Mouse (Mus musculus) midbrain, embryonic 13.5 days (tissue): ENCODE data around the gene Slc28a3. TPM values are rescaled to one million over a fixed set of nuclear protein-coding genes. Genes with fewer than 3 reads are reported as not detected.

ENCODE experiments used
- ATAC-seq: fragments of 200-750 bp; cut with Nextera tagmentation; 2 replicates; pipeline ENCODE4 v1.8.0; 2017; ENCODE audit warnings: mild to moderate bottlenecking, moderate TSS enrichment, moderate library complexity
- H3K27ac ChIP-seq: fragments of 300-500 bp; sonication (generic); 2 replicates; pipeline ENCODE4 v1.5.1; 2015; ENCODE audit warnings: inconsistent platforms, mild to moderate bottlenecking, moderate library complexity
- H3K27me3 ChIP-seq: fragments of 300-500 bp; sonication (generic); 2 replicates; pipeline ENCODE4 v1.6.1; 2015; ENCODE audit warnings: mild to moderate bottlenecking, inconsistent platforms
- H3K36me3 ChIP-seq: fragments of 300-500 bp; sonication (generic); 2 replicates; pipeline ENCODE4 v1.6.1; 2015; ENCODE audit warnings: mild to moderate bottlenecking, inconsistent platforms
- H3K4me1 ChIP-seq: fragments of 300-500 bp; sonication (generic); replicated peaks from 2 replicates; pipeline ENCODE4 v1.6.1; 2015; ENCODE audit warnings: inconsistent platforms
- H3K4me2 ChIP-seq: fragments of 300-500 bp; sonication (generic); replicated peaks from 2 replicates; pipeline ENCODE4 v1.6.1; 2015; ENCODE audit warnings: moderate library complexity, mild to moderate bottlenecking, inconsistent platforms
- H3K4me3 ChIP-seq: fragments of 300-500 bp; sonication (generic); replicated peaks from 2 replicates; pipeline ENCODE4 v1.5.1; 2015; ENCODE audit warnings: mild to moderate bottlenecking, inconsistent platforms
- H3K9ac ChIP-seq: fragments of 300-500 bp; sonication (generic); replicated peaks from 2 replicates; pipeline ENCODE4 v1.6.1; 2015; ENCODE audit warnings: mild to moderate bottlenecking, inconsistent platforms
- H3K9me3 ChIP-seq: fragments of 300-500 bp; sonication (generic); 2 replicates; pipeline ENCODE4 v1.6.1; 2016; ENCODE audit warnings: mild to moderate bottlenecking, inconsistent platforms
- WGBS: fragments of 180-500 bp; shearing (Covaris S2); methylation state at CpG from one replicate; pipeline ENCODE4 v1.1.7; 2015; 5-methylcytosine and 5-hydroxymethylcytosine counted together
- polyA plus RNA-seq: library from polyadenylated mRNA; unstranded; fragments of >200 nt; fragmentation: Nextera tagmentation; extraction: Ambion mirVana; gene quantifications from 2 replicates; pipeline ENCODE4 v1.2.1, GENCODE M21; 2015

The Slc28a3 gene
- polyA plus RNA-seq, 1 experiment from 2014 or later, result not detected

DNA sequence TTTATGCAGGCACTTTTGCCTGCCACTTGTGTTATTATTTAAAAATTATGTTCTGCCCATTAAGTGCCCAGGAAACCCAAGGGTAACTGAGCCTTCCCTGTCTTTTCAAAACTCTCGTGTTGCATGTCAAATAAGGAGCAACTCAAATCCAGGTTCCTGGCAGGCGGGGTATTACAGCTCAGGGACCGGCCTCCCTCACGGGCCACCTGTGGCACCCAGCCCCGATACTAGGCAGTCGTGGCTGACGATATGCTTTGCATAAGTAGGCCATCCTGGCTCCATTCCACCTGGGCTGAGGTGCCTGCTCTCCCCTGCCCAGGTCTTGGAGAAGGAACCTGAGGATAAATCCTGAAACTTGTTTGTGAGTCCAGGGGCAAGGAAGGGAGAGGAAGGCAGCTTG lies 618 bp downstream of the Slc28a3 start:
- H3K4me2 ChIP-seq, result no peak overlapping the region
- H3K27me3 ChIP-seq, result no peaks in the 10 kb centered on the region; the same call in 1 of the 2 replicates
- no peaks in the 10 kb centered on the region for H3K36me3 ChIP-seq
- no peak overlapping the region for H3K4me3 ChIP-seq
- no peak for ATAC-seq
- no peaks in the 10 kb centered on the region for H3K9me3 ChIP-seq
- H3K9ac ChIP-seq, result no peak overlapping the region
- no peaks in the 10 kb centered on the region for H3K4me1 ChIP-seq
- 34% methylated on average over 7 of the region's 7 CpGs for WGBS
- H3K27ac ChIP-seq, result no peak overlapping the region

DNA sequence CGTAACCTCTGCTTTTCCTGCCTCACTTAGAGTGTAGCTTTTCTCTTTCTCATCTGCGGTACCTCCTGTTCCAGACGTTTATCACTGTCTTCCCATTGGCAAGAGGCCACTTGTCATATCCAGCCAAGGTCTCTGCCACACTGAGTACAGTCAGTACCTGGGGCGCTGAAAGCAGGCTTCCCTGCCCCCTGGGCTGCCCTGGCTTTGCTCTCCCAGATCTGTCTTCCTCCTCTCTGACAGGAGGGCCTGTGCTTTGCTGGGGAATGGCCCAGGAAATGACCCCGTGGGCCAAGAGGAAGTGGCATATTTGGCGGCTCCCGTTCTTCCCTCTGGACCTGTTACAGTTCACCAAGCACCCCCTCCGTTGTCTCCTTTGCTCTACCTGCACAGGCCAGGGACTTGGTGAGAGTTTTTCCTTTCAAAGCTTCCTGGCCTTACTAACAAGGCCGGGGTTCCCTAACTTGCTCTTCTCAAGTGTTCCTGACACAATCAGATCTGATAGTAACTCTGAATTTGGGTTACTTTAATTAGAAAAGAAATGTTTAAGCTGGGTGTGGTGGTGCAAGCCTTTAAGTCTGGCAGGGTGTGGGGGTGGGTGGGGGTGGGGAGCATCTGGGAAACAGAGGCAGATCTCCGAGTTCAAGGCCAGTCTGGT lies 9.3 kb downstream of the Slc28a3 start:
- Histone ChIP-seq H3K27me3 (no peaks in the 10 kb centered on the region), H3K4me1 (no peaks in the 10 kb centered on the region), H3K27ac (no peak overlapping the region), H3K4me2 (no peak overlapping the region), H3K9ac (no peak overlapping the region), H3K4me3 (no peak overlapping the region), H3K9me3 (no peaks in the 10 kb centered on the region), H3K36me3 (no peaks in the 10 kb centered on the region)
- WGBS, result 76% methylated on average over 10 of the region's 10 CpGs
- ATAC-seq, result no peak

DNA sequence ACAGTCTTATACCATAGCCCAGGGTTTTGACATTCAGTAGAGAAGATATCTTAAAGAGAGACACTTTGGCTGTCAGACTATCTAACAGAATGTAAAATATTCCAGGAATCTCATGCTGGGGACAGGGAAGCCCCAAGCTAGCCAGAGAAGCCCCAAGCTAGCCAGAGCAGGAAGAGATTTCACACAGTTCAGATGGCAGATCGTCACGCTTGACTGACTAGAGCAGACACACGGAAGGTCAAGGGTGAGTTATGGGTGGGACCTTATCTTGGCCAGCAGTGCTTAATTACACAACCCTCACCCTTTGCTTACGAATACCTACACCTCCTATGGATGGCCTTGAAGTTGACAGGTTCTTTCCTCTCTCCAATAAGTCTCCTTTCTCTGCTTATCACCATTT lies 12.1 kb downstream of the Slc28a3 start:
- no peak overlapping the region for H3K4me3 ChIP-seq
- H3K4me1 ChIP-seq, result no peaks in the 10 kb centered on the region
- no peak overlapping the region for H3K27ac ChIP-seq
- H3K9ac ChIP-seq, result no peak overlapping the region
- H3K9me3 ChIP-seq, result no peaks in the 10 kb centered on the region
- 65% methylated on average over 4 of the region's 4 CpGs for WGBS
- no peaks in the 10 kb centered on the region for H3K27me3 ChIP-seq
- no peaks in the 10 kb centered on the region for H3K36me3 ChIP-seq
- ATAC-seq, result no peak
- H3K4me2 ChIP-seq, result no peak overlapping the region

DNA sequence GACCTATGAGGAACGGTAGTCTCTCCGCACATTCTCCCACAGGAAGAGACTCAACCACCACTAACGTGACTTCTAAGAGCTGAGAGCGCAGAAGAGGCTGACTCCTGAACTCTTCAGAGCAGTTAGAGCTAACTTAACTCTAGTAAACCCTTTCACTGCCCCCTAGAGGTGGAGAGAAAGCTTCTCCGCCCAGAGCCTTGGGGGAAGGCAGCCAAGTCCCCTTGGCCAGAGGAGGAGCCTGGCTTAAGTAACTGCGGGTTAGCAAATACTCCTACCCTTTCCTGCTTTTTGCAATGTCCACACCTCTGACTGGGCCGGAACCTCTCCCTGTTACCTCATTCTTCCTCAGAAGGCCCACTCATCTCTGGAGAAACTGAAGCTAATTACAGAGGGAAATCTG lies 17.5 kb downstream of the Slc28a3 start:
- Histone ChIP-seq H3K27me3 (no peaks in the 10 kb centered on the region), H3K27ac (no peak overlapping the region), H3K4me3 (no peak overlapping the region), H3K36me3 (no peaks in the 10 kb centered on the region), H3K4me1 (peaks cover 8% of the 10 kb centered on the region), H3K9me3 (no peaks in the 10 kb centered on the region), H3K9ac (no peak overlapping the region), H3K4me2 (no peak overlapping the region)
- no peak for ATAC-seq
- WGBS, result 31% methylated on average over 7 of the region's 7 CpGs

DNA sequence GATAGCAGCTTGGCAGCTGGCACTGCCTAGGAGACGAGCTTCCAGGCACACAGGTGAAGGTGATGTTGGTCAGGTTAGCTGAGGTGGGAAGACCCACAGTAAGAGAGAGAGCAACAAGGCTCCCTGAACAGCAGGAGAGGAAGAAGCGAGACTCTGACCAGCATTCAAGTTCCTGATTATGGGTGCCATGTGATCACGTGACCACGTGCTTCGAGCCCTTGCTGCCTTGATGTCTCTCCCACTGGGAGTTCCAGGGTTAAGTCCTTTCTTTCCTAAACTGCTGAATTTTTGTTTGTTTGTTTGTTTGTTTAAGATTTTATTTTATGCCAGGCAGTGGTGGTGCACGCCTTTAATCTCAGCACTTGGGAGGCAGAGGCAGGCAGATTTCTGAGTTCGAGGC lies 18.8 kb downstream of the Slc28a3 start:
- Histone ChIP-seq H3K27ac (no peak overlapping the region), H3K4me1 (peaks cover 8% of the 10 kb centered on the region), H3K36me3 (no peaks in the 10 kb centered on the region), H3K9me3 (no peaks in the 10 kb centered on the region), H3K27me3 (no peaks in the 10 kb centered on the region), H3K4me2 (no peak overlapping the region), H3K4me3 (no peak overlapping the region), H3K9ac (no peak overlapping the region)
- no peak for ATAC-seq
- 84% methylated on average over 7 of the region's 7 CpGs for WGBS

DNA sequence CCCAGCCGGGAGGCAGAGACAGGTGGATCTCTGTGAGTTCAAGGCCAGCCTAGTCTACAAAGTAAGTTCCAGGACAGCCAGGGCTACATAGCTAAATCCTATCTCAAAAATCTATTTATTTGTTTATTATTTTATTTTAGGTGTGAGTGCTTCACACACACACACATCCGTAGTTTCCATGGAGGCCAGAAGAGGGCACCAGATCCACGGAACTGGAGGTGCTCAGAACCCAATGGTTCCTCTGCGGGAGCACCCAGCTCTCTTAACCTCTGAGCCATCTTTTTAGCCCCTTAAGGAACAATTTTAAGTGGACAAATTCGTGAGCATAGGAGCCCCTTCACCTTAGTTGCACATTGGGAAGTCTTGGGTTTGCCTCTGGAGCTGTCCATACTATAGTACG lies 20.0 kb downstream of the Slc28a3 start:
- Histone ChIP-seq H3K36me3 (no peaks in the 10 kb centered on the region), H3K4me2 (no peak overlapping the region), H3K4me3 (no peak overlapping the region), H3K4me1 (peaks cover 8% of the 10 kb centered on the region), H3K27me3 (no peaks in the 10 kb centered on the region), H3K9me3 (no peaks in the 10 kb centered on the region), H3K9ac (no peak overlapping the region), H3K27ac (no peak overlapping the region)
- no peak for ATAC-seq
- WGBS, result 46% methylated on average over 6 of the region's 6 CpGs

DNA sequence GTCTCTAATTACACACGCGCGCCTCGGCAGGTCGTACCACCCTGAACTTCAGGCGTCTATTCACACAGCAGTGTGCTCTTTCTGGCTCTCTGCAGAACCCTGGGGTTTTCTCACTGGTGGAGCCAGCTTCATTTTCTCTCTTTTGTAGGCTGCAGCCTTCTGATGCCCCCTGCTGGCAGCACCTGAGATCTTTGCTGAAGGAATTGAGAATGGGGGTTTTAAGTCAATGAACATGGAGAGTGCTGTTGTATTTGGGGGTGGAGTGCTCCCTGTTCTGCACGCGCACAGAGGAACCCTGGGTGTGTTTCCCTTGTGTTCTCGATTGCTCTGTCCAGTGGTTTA lies 21.2 kb downstream of the Slc28a3 start:
- peaks cover 8% of the 10 kb centered on the region for H3K4me1 ChIP-seq
- no peak overlapping the region for H3K9ac ChIP-seq
- no peak overlapping the region; the same call in 1 of the 2 replicates for H3K27ac ChIP-seq
- H3K9me3 ChIP-seq, result no peaks in the 10 kb centered on the region
- 0 out of 2 replicates have a peak overlapping the region, but pooled peaks have one; percentile 3 for H3K4me3 ChIP-seq
- H3K36me3 ChIP-seq, result no peaks in the 10 kb centered on the region
- H3K4me2 ChIP-seq, result peak overlapping the region; percentile 32
- WGBS, result 1% methylated on average over 9 of the region's 9 CpGs
- ATAC-seq, result peak; percentile 67; the same call in 1 of the 2 replicates
- no peaks in the 10 kb centered on the region for H3K27me3 ChIP-seq

DNA sequence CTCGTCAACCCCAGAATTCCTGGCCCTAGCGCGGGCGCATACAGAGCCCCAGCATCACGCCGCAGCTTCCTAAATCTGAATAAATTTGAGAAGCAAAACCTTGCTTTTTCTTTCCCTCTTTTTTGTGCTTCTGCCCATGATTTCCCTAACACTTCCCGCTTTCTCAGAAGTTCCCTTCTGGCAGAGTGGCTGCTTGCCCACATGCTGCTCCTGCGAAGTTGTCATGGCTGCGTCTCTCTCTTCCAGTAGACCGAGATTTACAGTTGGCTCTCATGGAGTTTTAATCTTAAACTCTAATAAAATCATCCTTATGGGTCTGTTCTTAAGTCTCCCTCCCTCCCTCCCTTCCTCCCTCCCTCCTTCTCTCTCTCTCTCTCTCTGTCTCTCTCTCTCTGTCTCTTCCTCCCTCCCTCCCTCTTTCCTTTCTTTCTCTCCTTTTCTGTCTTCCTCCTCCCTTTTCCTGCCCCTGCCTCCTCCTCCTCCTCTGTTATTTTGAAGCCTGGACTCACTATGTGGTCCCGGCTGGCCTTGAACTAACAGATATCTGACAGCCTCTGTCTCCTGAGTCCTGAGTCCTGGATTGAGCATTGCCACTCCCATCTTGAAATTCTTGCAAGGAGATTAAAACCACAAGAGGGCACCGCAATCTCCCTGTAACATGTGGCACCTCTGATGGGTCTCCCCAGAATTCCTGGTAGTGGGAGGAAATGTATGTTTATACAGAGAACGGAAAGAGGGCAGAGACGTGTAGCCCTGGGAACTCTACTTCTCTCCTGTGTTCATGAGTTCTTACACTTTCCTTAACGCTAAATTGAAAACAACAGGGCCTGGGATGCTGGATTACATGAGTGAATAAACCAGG lies 21.8 kb downstream of the Slc28a3 start:
- 59% methylated on average over 15 of the region's 15 CpGs for WGBS
- peak; percentile 40; the same call in 1 of the 2 replicates for ATAC-seq
- Histone ChIP-seq H3K9ac (no peak overlapping the region), H3K27me3 (no peaks in the 10 kb centered on the region), H3K4me1 (peaks cover 8% of the 10 kb centered on the region), H3K27ac (no peak overlapping the region; the same call in 1 of the 2 replicates), H3K9me3 (no peaks in the 10 kb centered on the region), H3K4me2 (peak overlapping the region; percentile 32), H3K4me3 (0 out of 2 replicates have a peak overlapping the region, but pooled peaks have one; percentile 3), H3K36me3 (no peaks in the 10 kb centered on the region)

DNA sequence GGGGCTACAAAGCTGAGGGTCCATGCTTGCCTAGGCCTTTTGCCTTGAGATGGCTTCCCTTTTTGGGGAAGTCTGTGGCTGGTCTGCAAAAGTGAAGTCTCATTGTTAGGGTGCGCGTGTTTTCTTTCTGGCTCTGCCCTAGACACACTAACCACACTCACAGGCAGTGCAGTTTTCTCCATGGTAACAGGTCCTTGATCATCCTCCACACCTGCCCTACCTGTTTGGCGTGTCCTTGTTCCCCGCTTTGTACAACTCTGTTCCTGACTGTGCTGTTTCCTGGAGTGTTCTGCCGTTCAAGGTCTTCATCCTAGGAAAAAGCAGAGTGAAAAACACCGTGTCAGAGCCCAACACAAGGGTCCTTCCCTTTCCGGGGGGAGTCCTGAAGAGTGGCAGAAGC lies 22.7 kb downstream of the Slc28a3 start:
- H3K9ac ChIP-seq, result no peak overlapping the region
- no peaks in the 10 kb centered on the region for H3K9me3 ChIP-seq
- H3K4me2 ChIP-seq, result no peak overlapping the region
- WGBS, result 87% methylated on average over 7 of the region's 7 CpGs
- H3K27ac ChIP-seq, result no peak overlapping the region
- no peaks in the 10 kb centered on the region for H3K27me3 ChIP-seq
- ATAC-seq, result no peak
- H3K36me3 ChIP-seq, result no peaks in the 10 kb centered on the region
- H3K4me3 ChIP-seq, result no peak overlapping the region
- peaks cover 8% of the 10 kb centered on the region for H3K4me1 ChIP-seq

DNA sequence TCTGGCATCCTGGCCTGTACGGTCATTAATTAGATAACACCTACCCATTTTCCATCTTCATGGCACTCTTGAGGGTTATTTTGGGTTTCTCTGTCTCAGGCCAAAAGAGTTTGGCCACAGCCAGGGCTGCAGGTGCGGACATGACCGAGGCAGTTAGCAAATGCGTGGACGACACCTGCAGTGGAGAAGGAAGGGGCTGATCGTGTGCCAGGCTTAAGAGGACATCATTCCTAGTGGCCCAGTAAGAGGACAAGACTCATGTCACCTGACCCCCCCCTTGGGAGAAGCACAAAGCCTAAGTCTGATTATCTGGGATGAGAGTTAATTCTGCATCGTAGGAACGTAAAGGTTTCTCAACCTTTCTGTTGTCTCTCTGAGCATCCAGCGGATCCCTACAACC lies 44.5 kb downstream of the Slc28a3 start:
- Histone ChIP-seq H3K4me3 (no peak overlapping the region), H3K4me1 (no peaks in the 10 kb centered on the region), H3K4me2 (no peak overlapping the region), H3K36me3 (no peaks in the 10 kb centered on the region), H3K9ac (no peak overlapping the region), H3K27me3 (no peaks in the 10 kb centered on the region), H3K27ac (no peak overlapping the region), H3K9me3 (no peaks in the 10 kb centered on the region)
- WGBS, result 87% methylated on average over 9 of the region's 9 CpGs
- ATAC-seq, result no peak

DNA sequence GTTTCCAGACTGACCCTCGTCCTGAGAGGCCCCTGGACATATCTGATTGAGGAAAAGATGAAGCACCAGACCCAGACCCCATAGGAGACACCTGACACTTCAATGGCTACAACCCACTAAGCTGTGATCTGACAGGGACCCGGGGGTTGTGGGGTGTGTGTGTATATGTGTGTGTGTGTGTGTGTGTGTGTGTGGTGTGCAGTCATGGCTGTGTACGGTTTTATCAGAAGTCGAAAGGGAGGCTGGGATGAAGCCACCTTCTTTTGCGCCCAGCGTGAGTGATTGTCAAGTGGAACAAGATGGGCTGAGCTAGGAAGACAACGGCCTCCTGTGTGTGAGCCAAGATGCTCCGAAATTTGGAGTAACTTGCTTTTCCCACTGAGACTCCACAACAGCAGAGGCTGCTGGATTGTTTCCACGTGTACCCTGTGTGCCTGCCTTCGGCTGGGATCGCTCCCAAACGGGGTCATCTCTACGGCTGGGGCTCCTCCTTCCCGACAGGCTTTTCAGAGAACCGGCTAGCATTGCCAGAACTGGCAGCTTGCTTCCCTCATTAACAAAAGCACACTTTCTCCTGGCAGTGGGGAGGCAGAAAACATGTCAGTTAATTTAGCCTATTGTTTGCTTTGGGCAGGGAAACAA lies 50.1 kb downstream of the Slc28a3 start:
- Histone ChIP-seq H3K4me3 (no peak overlapping the region), H3K9me3 (no peaks in the 10 kb centered on the region), H3K27me3 (no peaks in the 10 kb centered on the region), H3K27ac (no peak overlapping the region), H3K4me2 (no peak overlapping the region), H3K9ac (no peak overlapping the region), H3K4me1 (no peaks in the 10 kb centered on the region), H3K36me3 (no peaks in the 10 kb centered on the region)
- ATAC-seq, result peak; percentile 55; the same call in 1 of the 2 replicates
- 71% methylated on average over 15 of the region's 15 CpGs for WGBS

DNA sequence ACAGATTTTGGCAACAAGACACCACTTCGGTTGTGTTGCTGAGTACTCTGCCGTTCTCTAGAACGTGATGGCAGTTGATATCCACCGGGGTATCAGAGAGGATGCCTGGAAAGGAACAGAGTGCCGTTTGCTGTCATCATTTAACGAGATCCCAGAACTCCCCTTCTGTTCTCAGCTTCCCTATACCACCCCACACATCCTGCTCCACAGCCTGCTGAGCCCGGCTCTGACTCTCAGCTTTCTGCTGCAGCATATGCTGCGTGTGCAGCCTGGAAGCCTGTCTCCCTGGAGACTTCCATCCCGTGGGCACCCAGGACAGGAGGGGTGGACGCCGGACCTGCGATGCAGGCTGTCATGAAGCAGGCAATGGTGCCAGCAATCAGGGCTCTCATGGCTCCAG lies 52.5 kb downstream of the Slc28a3 start:
- 86% methylated on average over 12 of the region's 12 CpGs for WGBS
- no peaks in the 10 kb centered on the region for H3K27me3 ChIP-seq
- no peaks in the 10 kb centered on the region for H3K36me3 ChIP-seq
- H3K9me3 ChIP-seq, result no peaks in the 10 kb centered on the region
- no peak overlapping the region for H3K4me3 ChIP-seq
- no peak overlapping the region for H3K9ac ChIP-seq
- H3K4me2 ChIP-seq, result no peak overlapping the region
- no peak for ATAC-seq
- H3K27ac ChIP-seq, result no peak overlapping the region
- no peaks in the 10 kb centered on the region for H3K4me1 ChIP-seq
